Mouse (Mus musculus): ENCODE measurements around the gene Wfdc21. TPM values are rescaled to one million over a fixed set of nuclear protein-coding genes. Genes with fewer than 3 reads are reported as not detected.

The Wfdc21 gene
- polyA plus RNA-seq, 1 experiment from 2014 or later = not detected

- WGBS = 72% methylated on average over 14 of the region's 14 CpGs
- Histone ChIP-seq H3K9me3 (ENCODE audit: control insufficient read depth, low read length) (no peaks in the 10 kb centered on the region), H3K36me3 (ENCODE audit: control insufficient read depth, insufficient read depth, low read length) (peaks cover 44% of the 10 kb centered on the region), H3K4me1 (ENCODE audit: control insufficient read depth in 2 of 2, insufficient read depth in 2 of 2, low read length in 2 of 2) (no peaks in the 10 kb centered on the region; a peak in 2 of 4 replicates), H3K27me3 (ENCODE audit: control insufficient read depth, insufficient read depth, low read length) (no peaks in the 10 kb centered on the region), H3K4me3 (ENCODE audit: control insufficient read depth in 1 of 2, insufficient read depth in 1 of 2, low read depth in 1 of 2, low read length in 2 of 2) (no peak overlapping the region), H3K9ac (ENCODE audit: low read length) (no peak overlapping the region), H3K27ac (replicated peaks in 1 of 2; ENCODE audit: control insufficient read depth in 1 of 2, insufficient read depth in 1 of 2, low read depth in 2 of 2, low read length in 2 of 2) (no peak overlapping the region), H3K4me2 (ENCODE audit: low read length) (no peak overlapping the region)
- ATAC-seq (ENCODE audit: insufficient number of reproducible peaks, insufficient read depth, low FRiP score, low read depth) = no peak
These were observed 37.3 kb downstream of the Wfdc21 start for GRCm38 (mm10) chr11:83783931-83784600.

- Histone ChIP-seq H3K9me3 (ENCODE audit: control insufficient read depth, low read length) (no peaks in the 10 kb centered on the region), H3K27me3 (ENCODE audit: control insufficient read depth, insufficient read depth, low read length) (no peaks in the 10 kb centered on the region; the same call in 1 of the 2 replicates), H3K4me2 (ENCODE audit: low read length) (no peak overlapping the region), H3K4me3 (ENCODE audit: control insufficient read depth in 1 of 2, insufficient read depth in 1 of 2, low read depth in 1 of 2, low read length in 2 of 2) (no peak overlapping the region), H3K36me3 (ENCODE audit: control insufficient read depth, insufficient read depth, low read length) (peaks cover 38% of the 10 kb centered on the region), H3K27ac (replicated peaks in 1 of 2; ENCODE audit: control insufficient read depth in 1 of 2, insufficient read depth in 1 of 2, low read depth in 2 of 2, low read length in 2 of 2) (no peak overlapping the region), H3K9ac (ENCODE audit: low read length) (no peak overlapping the region), H3K4me1 (ENCODE audit: control insufficient read depth in 2 of 2, insufficient read depth in 2 of 2, low read length in 2 of 2) (no peaks in the 10 kb centered on the region; a peak in 2 of 4 replicates)
- ATAC-seq (ENCODE audit: insufficient number of reproducible peaks, insufficient read depth, low FRiP score, low read depth) = no peak
- WGBS = 86% methylated on average over 2 of the region's 2 CpGs
These were observed 37.9 kb downstream of the Wfdc21 start for GRCm38 (mm10) chr11:83784661-83785060.

GRCm38 (mm10) chr11:83785366-83785765, 38.6 kb downstream of the Wfdc21 start:
- Histone ChIP-seq H3K36me3 (ENCODE audit: control insufficient read depth, insufficient read depth, low read length) (peaks cover 31% of the 10 kb centered on the region), H3K27me3 (ENCODE audit: control insufficient read depth, insufficient read depth, low read length) (no peaks in the 10 kb centered on the region; the same call in 1 of the 2 replicates), H3K9ac (ENCODE audit: low read length) (no peak overlapping the region), H3K4me3 (ENCODE audit: control insufficient read depth in 1 of 2, insufficient read depth in 1 of 2, low read depth in 1 of 2, low read length in 2 of 2) (no peak overlapping the region), H3K4me2 (ENCODE audit: low read length) (no peak overlapping the region), H3K27ac (replicated peaks in 1 of 2; ENCODE audit: control insufficient read depth in 1 of 2, insufficient read depth in 1 of 2, low read depth in 2 of 2, low read length in 2 of 2) (no peak overlapping the region), H3K4me1 (ENCODE audit: control insufficient read depth in 2 of 2, insufficient read depth in 2 of 2, low read length in 2 of 2) (no peaks in the 10 kb centered on the region; a peak in 2 of 4 replicates), H3K9me3 (ENCODE audit: control insufficient read depth, low read length) (no peaks in the 10 kb centered on the region)
- WGBS = 11% methylated on average over 2 of the region's 2 CpGs
- ATAC-seq (ENCODE audit: insufficient number of reproducible peaks, insufficient read depth, low FRiP score, low read depth) = no peak

GRCm38 (mm10) chr11:83786835-83787234, 40.1 kb downstream of the Wfdc21 start:
- no peaks in the 10 kb centered on the region; the same call in 1 of the 2 replicates for H3K27me3 ChIP-seq (ENCODE audit: control insufficient read depth, insufficient read depth, low read length)
- no peak overlapping the region for H3K4me3 ChIP-seq (ENCODE audit: control insufficient read depth in 1 of 2, insufficient read depth in 1 of 2, low read depth in 1 of 2, low read length in 2 of 2)
- WGBS = 42% methylated on average over 4 of the region's 4 CpGs
- H3K4me2 ChIP-seq (ENCODE audit: low read length) = no peak overlapping the region
- peak; percentile 72 for ATAC-seq (ENCODE audit: insufficient number of reproducible peaks, insufficient read depth, low FRiP score, low read depth)
- H3K36me3 ChIP-seq (ENCODE audit: control insufficient read depth, insufficient read depth, low read length) = peaks cover 17% of the 10 kb centered on the region
- H3K9me3 ChIP-seq (ENCODE audit: control insufficient read depth, low read length) = no peaks in the 10 kb centered on the region
- H3K27ac ChIP-seq (replicated peaks in 1 of 2; ENCODE audit: control insufficient read depth in 1 of 2, insufficient read depth in 1 of 2, low read depth in 2 of 2, low read length in 2 of 2) = no peak overlapping the region
- no peak overlapping the region for H3K9ac ChIP-seq (ENCODE audit: low read length)
- no peaks in the 10 kb centered on the region; a peak in 2 of 4 replicates for H3K4me1 ChIP-seq (ENCODE audit: control insufficient read depth in 2 of 2, insufficient read depth in 2 of 2, low read length in 2 of 2)

GRCm38 (mm10) chr11:83787401-83788021, 40.8 kb downstream of the Wfdc21 start:
- Histone ChIP-seq H3K9ac (ENCODE audit: low read length) (no peak overlapping the region), H3K27ac (replicated peaks in 1 of 2; ENCODE audit: control insufficient read depth in 1 of 2, insufficient read depth in 1 of 2, low read depth in 2 of 2, low read length in 2 of 2) (no peak overlapping the region), H3K4me2 (ENCODE audit: low read length) (no peak overlapping the region), H3K4me3 (ENCODE audit: control insufficient read depth in 1 of 2, insufficient read depth in 1 of 2, low read depth in 1 of 2, low read length in 2 of 2) (no peak overlapping the region), H3K4me1 (ENCODE audit: control insufficient read depth in 2 of 2, insufficient read depth in 2 of 2, low read length in 2 of 2) (no peaks in the 10 kb centered on the region; a peak in 2 of 4 replicates), H3K27me3 (ENCODE audit: control insufficient read depth, insufficient read depth, low read length) (no peaks in the 10 kb centered on the region; the same call in 1 of the 2 replicates), H3K36me3 (ENCODE audit: control insufficient read depth, insufficient read depth, low read length) (peaks cover 11% of the 10 kb centered on the region), H3K9me3 (ENCODE audit: control insufficient read depth, low read length) (no peaks in the 10 kb centered on the region)
- ATAC-seq (ENCODE audit: insufficient number of reproducible peaks, insufficient read depth, low FRiP score, low read depth) = no peak
- WGBS = 79% methylated on average over 15 of the region's 15 CpGs

GRCm38 (mm10) chr11:83788331-83788730, 41.6 kb downstream of the Wfdc21 start:
- no peak for ATAC-seq (ENCODE audit: insufficient number of reproducible peaks, insufficient read depth, low FRiP score, low read depth)
- no peaks in the 10 kb centered on the region; the same call in 1 of the 2 replicates for H3K27me3 ChIP-seq (ENCODE audit: control insufficient read depth, insufficient read depth, low read length)

GRCm38 (mm10) chr11:83789259-83789658, 42.5 kb downstream of the Wfdc21 start:
- H3K9ac ChIP-seq (ENCODE audit: low read length) = no peak overlapping the region
- H3K27me3 ChIP-seq (ENCODE audit: control insufficient read depth, insufficient read depth, low read length) = no peaks in the 10 kb centered on the region; the same call in 1 of the 2 replicates
- H3K4me2 ChIP-seq (ENCODE audit: low read length) = no peak overlapping the region
- H3K4me3 ChIP-seq (ENCODE audit: control insufficient read depth in 1 of 2, insufficient read depth in 1 of 2, low read depth in 1 of 2, low read length in 2 of 2) = no peak overlapping the region
- H3K9me3 ChIP-seq (ENCODE audit: control insufficient read depth, low read length) = no peaks in the 10 kb centered on the region
- H3K4me1 ChIP-seq (ENCODE audit: control insufficient read depth in 2 of 2, insufficient read depth in 2 of 2, low read length in 2 of 2) = no peaks in the 10 kb centered on the region; a peak in 2 of 4 replicates
- 51% methylated on average over 13 of the region's 13 CpGs for WGBS
- H3K27ac ChIP-seq (replicated peaks in 1 of 2; ENCODE audit: control insufficient read depth in 1 of 2, insufficient read depth in 1 of 2, low read depth in 2 of 2, low read length in 2 of 2) = no peak overlapping the region
- H3K36me3 ChIP-seq (ENCODE audit: control insufficient read depth, insufficient read depth, low read length) = no peaks in the 10 kb centered on the region
- ATAC-seq (ENCODE audit: insufficient number of reproducible peaks, insufficient read depth, low FRiP score, low read depth) = no peak

More at GRCm38 (mm10) chr11:83788331-83788730, 41.6 kb downstream of the Wfdc21 start:
- Histone ChIP-seq H3K36me3 (ENCODE audit: control insufficient read depth, insufficient read depth, low read length) (peaks cover 2% of the 10 kb centered on the region), H3K4me1 (ENCODE audit: control insufficient read depth in 2 of 2, insufficient read depth in 2 of 2, low read length in 2 of 2) (no peaks in the 10 kb centered on the region; a peak in 2 of 4 replicates), H3K9me3 (ENCODE audit: control insufficient read depth, low read length) (no peaks in the 10 kb centered on the region), H3K9ac (ENCODE audit: low read length) (no peak overlapping the region), H3K4me2 (ENCODE audit: low read length) (no peak overlapping the region), H3K4me3 (ENCODE audit: control insufficient read depth in 1 of 2, insufficient read depth in 1 of 2, low read depth in 1 of 2, low read length in 2 of 2) (no peak overlapping the region), H3K27ac (replicated peaks in 1 of 2; ENCODE audit: control insufficient read depth in 1 of 2, insufficient read depth in 1 of 2, low read depth in 2 of 2, low read length in 2 of 2) (no peak overlapping the region)
- 80% methylated on average over 8 of the region's 8 CpGs for WGBS
